Mouse (Mus musculus) erythroblast, embryonic 14.5 days (primary cell): ENCODE results near the gene Tex21. TPM values are rescaled to one million over a fixed set of nuclear protein-coding genes. Genes with fewer than 3 reads are reported as not detected.

Source experiments
- H3K27me3 ChIP-seq: 2 replicates; pipeline ENCODE4 v1.6.1; 2012; ENCODE audit warnings: inconsistent platforms; ENCODE audit not compliant: control insufficient read depth
- H3K36me3 ChIP-seq: 2 replicates; pipeline ENCODE4 v1.6.1; 2012; ENCODE audit warnings: mild to moderate bottlenecking, inconsistent platforms; ENCODE audit not compliant: control insufficient read depth
- H3K4me1 ChIP-seq: 2 replicates; pipeline ENCODE4 v1.6.1; 2012; ENCODE audit warnings: inconsistent platforms; ENCODE audit not compliant: control insufficient read depth
- H3K4me3 ChIP-seq: replicated peaks from 2 replicates; pipeline ENCODE3; 2012; ENCODE audit warnings: moderate library complexity, mild to moderate bottlenecking, inconsistent platforms
- H3K9me3 ChIP-seq: 2 replicates; pipeline ENCODE4 v1.6.1; 2012; ENCODE audit warnings: low read length, inconsistent platforms, mixed read lengths; ENCODE audit not compliant: control insufficient read depth
- GATA1 ChIP-seq: IDR thresholded peaks from 2 replicates; pipeline ENCODE4 v1.6.1; 2012; ENCODE audit warnings: low read length, inconsistent platforms, mixed read lengths
- TAL1 ChIP-seq: IDR thresholded peaks from 3 replicates; pipeline ENCODE4 v1.6.1; 2012; ENCODE audit warnings: low read length, inconsistent platforms, mixed read lengths
- polyA plus RNA-seq: library from polyadenylated mRNA; stranded (reverse); fragments of >175 nt; gene quantifications from 2 replicates; pipeline ENCODE4 v1.2.3, GENCODE M21; 2012

The Tex21 gene
- polyA plus RNA-seq: not detected in 2 replicates

GRCm38 (mm10) chr12:76246646-76247045, at the start of gene Tex21:
Tex21 (minus strand) TSS chr12:76246746.
- TF ChIP-seq TAL1: no peak
- no peak for TF ChIP-seq GATA1
- Histone ChIP-seq H3K36me3 (no peaks in the 10 kb centered on the region), H3K4me3 (no peak within 1 kb of the TSS), H3K4me1 (peaks cover 10% of the 10 kb centered on the region), H3K27me3 (no peaks in the 10 kb centered on the region), H3K9me3 (no peaks in the 10 kb centered on the region)

DNA sequence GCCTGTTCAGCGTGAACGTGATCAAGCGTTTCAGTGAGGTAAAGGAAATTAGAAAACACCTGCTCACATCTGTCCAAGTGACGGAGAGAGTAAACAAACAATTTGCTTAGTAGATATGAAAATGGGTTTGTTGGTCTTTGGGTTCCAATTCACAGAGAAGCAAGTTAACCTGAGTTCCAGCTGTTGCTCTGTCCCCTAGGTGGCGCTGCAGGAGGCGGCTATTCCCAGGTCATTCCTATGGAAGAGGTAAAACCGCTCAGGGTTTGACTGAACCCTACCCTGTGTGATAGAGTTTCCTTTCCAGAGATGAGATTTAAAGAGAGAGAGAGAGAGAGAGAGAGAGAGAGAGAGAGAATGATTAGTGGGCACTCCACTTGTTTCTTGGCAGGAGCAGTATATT, 46.6 kb upstream of the Tex21 start:
- Histone ChIP-seq H3K4me1 (no peaks in the 10 kb centered on the region), H3K27me3 (no peaks in the 10 kb centered on the region), H3K4me3 (no peak overlapping the region), H3K36me3 (peaks cover 94% of the 10 kb centered on the region), H3K9me3 (no peaks in the 10 kb centered on the region)
- TF ChIP-seq GATA1 (no peak), TAL1 (no peak)

GRCm38 (mm10) chr12:76290271-76290670, 43.7 kb upstream of the Tex21 start:
- H3K4me1 ChIP-seq: no peaks in the 10 kb centered on the region
- no peak for TF ChIP-seq GATA1
- no peak for TF ChIP-seq TAL1
- no peaks in the 10 kb centered on the region for H3K9me3 ChIP-seq
- peaks cover 89% of the 10 kb centered on the region for H3K36me3 ChIP-seq
- no peaks in the 10 kb centered on the region for H3K27me3 ChIP-seq
- H3K4me3 ChIP-seq: no peak overlapping the region

DNA sequence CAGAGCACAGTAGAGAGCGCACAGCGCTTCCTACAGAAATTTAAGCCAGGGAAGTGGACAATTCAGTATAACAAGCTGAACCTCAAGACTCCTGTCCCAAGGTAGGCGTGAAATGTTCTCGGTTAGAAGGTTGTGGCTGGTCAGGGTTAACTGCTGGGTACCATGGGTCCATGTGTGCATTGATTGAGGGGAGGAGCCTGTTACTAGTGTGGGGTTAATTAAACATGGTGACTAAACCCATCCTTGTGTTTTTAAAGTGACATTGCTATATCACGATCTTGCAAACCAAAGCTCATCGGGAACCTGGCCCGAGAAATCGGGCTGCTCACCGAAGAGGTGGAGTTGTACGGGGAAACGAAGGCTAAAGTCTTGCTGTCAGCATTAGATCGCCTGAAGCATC, 42.9 kb upstream of the Tex21 start:
- peaks cover 89% of the 10 kb centered on the region for H3K36me3 ChIP-seq
- no peak overlapping the region for H3K4me3 ChIP-seq
- H3K27me3 ChIP-seq: no peaks in the 10 kb centered on the region
- no peaks in the 10 kb centered on the region for H3K4me1 ChIP-seq
- TF ChIP-seq TAL1 (no peak), GATA1 (no peak)
- no peaks in the 10 kb centered on the region for H3K9me3 ChIP-seq

GRCm38 (mm10) chr12:76288494-76288893, 41.9 kb upstream of the Tex21 start:
- no peak for TF ChIP-seq TAL1
- Histone ChIP-seq H3K4me3 (no peak overlapping the region), H3K9me3 (no peaks in the 10 kb centered on the region), H3K36me3 (peaks cover 89% of the 10 kb centered on the region), H3K27me3 (no peaks in the 10 kb centered on the region), H3K4me1 (no peaks in the 10 kb centered on the region)

GRCm38 (mm10) chr12:76287986-76288385, 41.4 kb upstream of the Tex21 start:
- Histone ChIP-seq H3K36me3 (peaks cover 89% of the 10 kb centered on the region), H3K4me3 (no peak overlapping the region), H3K4me1 (no peaks in the 10 kb centered on the region), H3K9me3 (no peaks in the 10 kb centered on the region), H3K27me3 (no peaks in the 10 kb centered on the region)
- TF ChIP-seq GATA1 (no peak), TAL1 (no peak)

DNA sequence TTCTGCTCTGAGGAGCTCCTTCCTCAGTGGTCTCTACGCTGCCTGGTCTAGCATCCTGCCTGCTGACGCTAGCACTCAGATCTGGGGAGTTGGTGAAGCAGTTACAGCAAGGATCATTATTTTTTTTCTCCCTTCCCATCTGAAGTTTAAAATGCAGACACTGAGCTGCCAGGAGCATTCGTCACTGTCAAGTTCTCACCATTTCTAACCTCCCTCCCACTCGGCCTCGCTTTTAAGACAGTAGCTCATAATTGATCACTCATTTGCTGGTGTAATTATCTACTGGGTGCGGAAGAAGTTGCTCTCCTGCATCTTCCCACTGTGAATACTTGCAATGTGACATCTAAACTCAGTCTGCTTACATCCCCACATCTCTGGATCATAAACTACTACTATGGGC, 38.9 kb upstream of the Tex21 start:
- Histone ChIP-seq H3K9me3 (no peaks in the 10 kb centered on the region), H3K27me3 (no peaks in the 10 kb centered on the region), H3K4me3 (no peak overlapping the region), H3K36me3 (peaks cover 89% of the 10 kb centered on the region), H3K4me1 (no peaks in the 10 kb centered on the region)
- no peak for TF ChIP-seq TAL1
- TF ChIP-seq GATA1: no peak

DNA sequence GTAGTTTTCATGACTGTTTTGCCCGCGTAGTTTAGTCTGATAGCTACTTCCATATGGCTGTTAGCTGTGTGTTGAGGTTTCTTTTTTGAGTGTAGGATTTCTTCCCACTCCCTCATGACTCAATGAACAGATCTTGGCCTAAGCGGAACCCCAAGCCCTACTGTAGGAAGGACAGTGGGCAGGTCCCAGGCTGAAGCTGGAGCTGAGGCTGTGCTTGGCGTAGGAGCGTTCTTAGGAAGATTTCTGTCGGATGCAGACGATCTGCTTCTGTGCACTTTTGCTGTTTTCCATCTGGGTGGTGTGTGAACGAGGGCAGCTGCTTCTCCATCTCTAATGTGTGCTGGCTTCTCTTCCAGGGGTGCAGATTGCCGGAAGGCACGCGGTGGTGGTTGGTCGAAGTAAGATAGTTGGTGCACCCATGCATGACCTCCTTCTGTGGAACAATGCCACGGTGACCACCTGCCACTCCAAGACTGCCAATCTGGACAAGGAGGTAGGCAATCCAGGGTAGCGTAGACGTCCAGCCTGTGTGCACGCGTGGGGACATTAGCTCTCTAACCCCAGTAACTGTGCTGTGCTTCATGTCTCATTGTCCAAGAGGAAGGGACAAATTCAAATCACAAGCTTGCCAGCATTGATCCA, 36.1 kb upstream of the Tex21 start:
- Histone ChIP-seq H3K36me3 (peaks cover 92% of the 10 kb centered on the region), H3K4me1 (no peaks in the 10 kb centered on the region), H3K9me3 (no peaks in the 10 kb centered on the region), H3K27me3 (no peaks in the 10 kb centered on the region), H3K4me3 (no peak overlapping the region)
- TF ChIP-seq TAL1 (no peak), GATA1 (no peak)

DNA sequence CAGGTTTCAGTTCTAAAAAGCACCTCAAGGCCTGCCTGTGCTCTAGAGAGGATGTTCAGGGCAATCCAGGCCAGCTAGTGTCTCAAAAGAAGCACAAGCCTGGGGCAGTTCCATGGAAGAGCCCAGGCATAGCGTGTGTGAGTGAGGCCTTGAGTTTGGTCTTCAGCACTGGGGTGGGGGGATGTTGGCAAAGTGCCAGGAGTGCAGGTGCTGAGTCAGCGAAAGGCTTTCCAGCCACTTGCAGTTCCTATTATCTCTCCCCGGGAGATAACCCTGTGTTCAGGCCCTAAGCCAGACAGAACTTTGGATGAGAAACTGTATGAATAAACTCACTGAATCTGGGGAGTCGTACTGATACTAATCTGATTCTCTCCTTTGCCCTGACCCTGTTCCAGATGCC, 35.6 kb upstream of the Tex21 start:
- Histone ChIP-seq H3K27me3 (no peaks in the 10 kb centered on the region), H3K4me1 (no peaks in the 10 kb centered on the region), H3K4me3 (no peak overlapping the region), H3K9me3 (no peaks in the 10 kb centered on the region), H3K36me3 (peaks cover 92% of the 10 kb centered on the region)
- TF ChIP-seq TAL1 (no peak), GATA1 (no peak)

DNA sequence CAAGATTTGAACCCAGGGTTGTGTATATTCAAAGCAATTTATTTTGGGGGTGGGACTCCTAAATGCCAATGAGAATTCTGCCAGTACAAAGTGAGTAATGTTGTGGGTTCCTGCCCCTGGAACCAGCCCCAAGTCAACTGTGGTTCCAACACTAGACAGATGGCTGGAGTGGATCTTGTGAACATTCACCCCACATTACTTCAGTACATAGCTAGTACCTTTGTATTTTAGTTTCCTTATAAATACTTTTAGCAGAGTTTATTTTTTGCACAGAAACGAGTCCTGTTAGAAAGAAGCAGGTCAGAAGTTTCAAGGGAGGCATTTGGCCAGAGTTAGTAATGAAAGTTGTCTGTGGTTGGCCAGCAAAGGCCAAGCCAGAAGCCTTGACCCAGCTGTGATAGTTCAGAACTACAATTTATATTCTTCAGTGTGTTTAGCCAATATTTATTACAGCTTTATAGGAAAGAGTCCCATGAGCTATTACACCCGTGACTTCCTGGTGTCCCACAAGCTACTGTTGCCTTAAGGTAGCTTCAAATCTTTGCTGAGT, 34.6 kb upstream of the Tex21 start:
- Histone ChIP-seq H3K27me3 (no peaks in the 10 kb centered on the region), H3K36me3 (peaks cover 97% of the 10 kb centered on the region), H3K9me3 (no peaks in the 10 kb centered on the region), H3K4me1 (no peaks in the 10 kb centered on the region), H3K4me3 (no peak overlapping the region)
- TF ChIP-seq TAL1 (no peak), GATA1 (no peak)
